Mouse (Mus musculus) myocyte (in vitro differentiated cells): ENCODE measurements at regions not wholly inside any gene's neighbourhood (a gene's known extent, or its start where the extent isn't known, plus 50 kb on each side); places are given as distances from the start of the nearest gene placed in this dataset.

Experiments
- H3K27me3 ChIP-seq: one replicate; pipeline ENCODE4 v1.6.1; 2011; ENCODE audit not compliant: control insufficient read depth, insufficient read depth, insufficient read length
- H3K36me3 ChIP-seq: one replicate; pipeline ENCODE4 v1.6.1; 2011; ENCODE audit not compliant: control insufficient read depth, insufficient read depth
- H3K4me2 ChIP-seq: one replicate; pipeline ENCODE4 v1.6.1; 2011; ENCODE audit warnings: low read depth, control low read depth
- H3K4me3 ChIP-seq: one replicate; pipeline ENCODE4 v1.5.1; 2011; ENCODE audit warnings: mild to moderate bottlenecking, control low read depth, moderate library complexity
- H3K79me2 ChIP-seq: one replicate; pipeline ENCODE4 v1.6.1; 2011; ENCODE audit not compliant: control insufficient read depth, insufficient read depth
- H3ac ChIP-seq: one replicate; pipeline ENCODE4 v1.6.1; 2011; ENCODE audit not compliant: control insufficient read depth, insufficient read length
- CEBPB ChIP-seq: IDR thresholded peaks from 2 replicates; pipeline ENCODE4 v1.6.1; 2011; ENCODE audit warnings: mild to moderate bottlenecking, moderate library complexity; ENCODE audit not compliant: poor library complexity, insufficient read depth, severe bottlenecking
- E2F4 ChIP-seq: IDR thresholded peaks from one replicate; pipeline ENCODE4 v1.6.1; 2011; ENCODE audit warnings: mild to moderate bottlenecking, control low read depth, moderate library complexity; ENCODE audit not compliant: insufficient read depth
- MAX ChIP-seq: IDR thresholded peaks from one replicate; pipeline ENCODE4 v1.6.1; 2011; ENCODE audit warnings: low read depth, mild to moderate bottlenecking, control low read depth
- MYOD1 ChIP-seq, 3 experiments: IDR thresholded peaks; one replicate each; pipeline ENCODE4 v1.6.1; 2011; ENCODE audit warnings: control low read depth in 2 of 3, low read depth in 2 of 3, mild to moderate bottlenecking in 2 of 3, moderate library complexity in 1 of 3; ENCODE audit not compliant: insufficient read length in 2 of 3, control insufficient read depth in 1 of 3
- MYOG ChIP-seq, 3 experiments: IDR thresholded peaks; one replicate each; pipeline ENCODE4 v1.6.1; 2011; ENCODE audit warnings: control low read depth in 2 of 3, low read depth in 2 of 3, mild to moderate bottlenecking in 2 of 3; ENCODE audit not compliant: insufficient read length in 2 of 3, control insufficient read depth in 1 of 3, insufficient read depth in 1 of 3
- POLR2A ChIP-seq: IDR thresholded peaks from one replicate; pipeline ENCODE4 v1.6.1; 2011; ENCODE audit warnings: low read depth, mild to moderate bottlenecking, control low read depth, moderate library complexity; ENCODE audit not compliant: insufficient read length
- POLR2AphosphoS2 ChIP-seq: IDR thresholded peaks from one replicate; pipeline ENCODE4 v1.6.1; 2011; ENCODE audit warnings: low read depth, control low read depth; ENCODE audit not compliant: insufficient read length
- REST ChIP-seq: IDR thresholded peaks from one replicate; pipeline ENCODE4 v1.6.1; 2011; ENCODE audit warnings: mild to moderate bottlenecking, control low read depth, moderate library complexity; ENCODE audit not compliant: insufficient read depth, insufficient read length
- SRF ChIP-seq: IDR thresholded peaks from one replicate; pipeline ENCODE4 v1.6.1; 2011; ENCODE audit warnings: low read depth; ENCODE audit not compliant: control insufficient read depth, insufficient read length
- TCF12 ChIP-seq: IDR thresholded peaks from one replicate; pipeline ENCODE4 v1.6.1; 2011; ENCODE audit warnings: mild to moderate bottlenecking, control low read depth; ENCODE audit not compliant: poor library complexity, insufficient read depth, severe bottlenecking
- TCF3 ChIP-seq: IDR thresholded peaks from one replicate; pipeline ENCODE4 v1.6.1; 2011; ENCODE audit warnings: low read depth, control low read depth; ENCODE audit not compliant: insufficient read length
- USF1 ChIP-seq: IDR thresholded peaks from one replicate; pipeline ENCODE4 v1.6.1; 2011; ENCODE audit warnings: low read depth, mild to moderate bottlenecking, control low read depth, moderate library complexity

DNA sequence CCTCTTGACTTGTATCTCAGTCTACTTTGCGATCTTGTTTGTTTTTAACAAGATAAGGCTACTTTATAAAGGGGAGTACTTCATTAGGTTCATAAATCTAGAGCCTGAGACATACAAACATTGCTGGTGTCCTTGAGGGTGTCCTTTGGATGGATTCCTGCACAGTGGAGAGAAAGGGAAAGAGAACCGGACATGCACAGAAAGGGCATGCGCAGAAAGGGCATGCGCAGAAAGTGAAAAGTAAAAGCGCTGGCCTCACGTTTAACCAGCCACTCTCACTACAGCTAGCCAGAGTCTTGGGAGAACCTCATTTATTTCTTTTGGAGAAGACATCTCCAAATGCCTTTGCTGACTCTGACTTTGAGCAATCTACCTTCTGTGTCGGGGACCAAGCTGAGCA, 125.5 kb downstream of the Dusp6 start:
- TF ChIP-seq MYOD1 (IDR thresholded peaks at IDR 0.05; ENCODE audit: control insufficient read depth in 1 of 3, insufficient read length in 2 of 3, low read depth in 2 of 3) (no peak), POLR2AphosphoS2 (no peak), TCF12 (no peak), MYOG (IDR thresholded peaks at IDR 0.05; ENCODE audit: control insufficient read depth in 1 of 3, insufficient read depth in 1 of 3, insufficient read length in 2 of 3, low read depth in 2 of 3) (no peak), TCF3 (no peak), POLR2A (no peak), CEBPB (no peak), E2F4 (no peak), USF1 (no peak)

DNA sequence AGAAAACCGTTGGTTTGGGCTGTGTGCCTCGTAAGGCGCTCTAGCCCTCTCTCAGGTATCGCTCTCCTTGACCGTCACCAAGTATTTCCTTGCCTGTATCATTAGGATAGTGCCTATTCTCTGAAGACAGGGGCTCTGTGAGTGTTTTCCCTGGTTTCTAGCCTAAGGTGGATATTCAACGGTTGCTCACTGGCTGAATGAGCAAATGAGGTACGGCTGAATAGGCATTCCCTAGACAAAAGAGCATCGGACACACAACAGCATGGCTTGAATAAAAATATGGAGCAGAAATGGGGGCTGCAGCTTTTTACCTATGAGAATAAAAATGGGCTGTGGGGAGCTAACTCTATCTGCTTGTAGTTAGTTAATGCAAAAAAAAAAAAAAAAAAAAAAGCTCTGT, 126.0 kb downstream of the Dusp6 start:
- Histone ChIP-seq H3K4me3 (no peak overlapping the region), H3K27me3 (no peaks in the 10 kb centered on the region), H3K36me3 (no peaks in the 10 kb centered on the region), H3ac (no peak overlapping the region), H3K79me2 (no peaks in the 10 kb centered on the region), H3K4me2 (no peak overlapping the region)
- TF ChIP-seq REST (no peak), SRF (no peak), CEBPB (no peak), E2F4 (no peak), USF1 (no peak), POLR2A (no peak), MYOG (IDR thresholded peaks at IDR 0.05; ENCODE audit: control insufficient read depth in 1 of 3, insufficient read depth in 1 of 3, insufficient read length in 2 of 3, low read depth in 2 of 3) (no peak), TCF3 (no peak), POLR2AphosphoS2 (no peak), TCF12 (no peak), MAX (no peak), MYOD1 (IDR thresholded peaks at IDR 0.05; ENCODE audit: control insufficient read depth in 1 of 3, insufficient read length in 2 of 3, low read depth in 2 of 3) (no peak)

More for the DNA sequence above, 125.5 kb downstream of the Dusp6 start:
- H3K36me3 ChIP-seq, result no peaks in the 10 kb centered on the region
- H3K79me2 ChIP-seq, result no peaks in the 10 kb centered on the region
- no peak overlapping the region for H3K4me3 ChIP-seq
- no peak overlapping the region for H3ac ChIP-seq
- H3K27me3 ChIP-seq, result no peaks in the 10 kb centered on the region
- no peak overlapping the region for H3K4me2 ChIP-seq

DNA sequence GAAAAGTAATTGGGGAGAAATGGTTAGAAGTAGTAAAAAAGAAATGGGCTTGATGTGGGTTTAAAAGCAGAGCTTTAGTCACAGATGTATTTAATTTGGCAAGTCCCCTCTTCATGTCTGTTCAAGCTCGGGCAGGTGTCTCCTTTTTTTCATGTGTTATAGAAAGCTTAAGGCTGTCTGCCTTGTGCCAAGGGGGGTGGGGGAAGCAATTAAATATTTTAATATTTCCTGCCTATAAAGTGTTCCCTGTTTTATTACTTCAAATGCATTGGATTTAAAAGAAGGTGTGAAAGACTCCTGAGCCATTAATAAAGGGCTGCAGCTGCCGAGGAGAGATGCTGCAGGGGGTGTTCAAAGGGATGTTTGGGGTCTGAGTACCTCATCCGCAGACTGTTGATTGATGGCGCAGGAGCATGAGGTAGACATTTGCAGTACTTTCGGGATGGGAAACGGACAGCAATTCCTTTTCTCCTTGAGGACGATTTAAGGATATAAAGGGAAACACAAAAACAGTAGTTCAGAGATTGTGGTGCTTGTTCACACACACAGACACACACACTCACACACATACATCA, 127.7 kb downstream of the Dusp6 start:
- TF ChIP-seq MYOD1 (IDR thresholded peaks at IDR 0.05; ENCODE audit: control insufficient read depth in 1 of 3, insufficient read length in 2 of 3, low read depth in 2 of 3) (no peak), E2F4 (no peak), CEBPB (no peak), MAX (no peak), MYOG (IDR thresholded peaks at IDR 0.05; ENCODE audit: control insufficient read depth in 1 of 3, insufficient read depth in 1 of 3, insufficient read length in 2 of 3, low read depth in 2 of 3) (no peak), USF1 (no peak), SRF (no peak), POLR2AphosphoS2 (no peak), TCF3 (no peak), POLR2A (no peak), REST (no peak)
- Histone ChIP-seq H3K36me3 (no peaks in the 10 kb centered on the region), H3K79me2 (no peaks in the 10 kb centered on the region), H3K4me2 (no peak overlapping the region), H3ac (no peak overlapping the region), H3K27me3 (no peaks in the 10 kb centered on the region), H3K4me3 (no peak overlapping the region)

DNA sequence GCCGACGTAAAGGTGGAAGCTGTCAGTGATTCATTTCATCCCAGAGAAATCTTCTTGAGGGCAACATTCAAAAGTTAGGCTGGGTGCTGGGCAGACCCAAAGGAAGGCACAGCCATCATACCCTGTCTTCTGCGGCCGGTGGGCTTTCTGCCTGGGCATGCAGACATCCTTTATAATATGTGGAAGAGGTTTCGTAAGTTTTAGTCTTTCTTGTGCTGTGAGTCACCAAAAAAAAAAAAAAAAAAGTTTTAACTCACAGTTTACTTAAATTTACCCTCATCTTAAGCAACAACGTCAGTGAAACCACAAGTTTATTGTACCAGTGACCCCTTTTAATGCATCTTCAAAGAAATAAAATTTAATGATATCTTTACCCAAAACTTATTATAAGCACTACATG, 128.7 kb downstream of the Dusp6 start:
- H3ac ChIP-seq, result no peak overlapping the region
- H3K27me3 ChIP-seq, result no peaks in the 10 kb centered on the region
- H3K4me2 ChIP-seq, result no peak overlapping the region
- no peak overlapping the region for H3K4me3 ChIP-seq
- H3K36me3 ChIP-seq, result no peaks in the 10 kb centered on the region
- no peak for TF ChIP-seq MYOD1 (IDR thresholded peaks at IDR 0.05; ENCODE audit: control insufficient read depth in 1 of 3, insufficient read length in 2 of 3, low read depth in 2 of 3)
- H3K79me2 ChIP-seq, result no peaks in the 10 kb centered on the region

DNA sequence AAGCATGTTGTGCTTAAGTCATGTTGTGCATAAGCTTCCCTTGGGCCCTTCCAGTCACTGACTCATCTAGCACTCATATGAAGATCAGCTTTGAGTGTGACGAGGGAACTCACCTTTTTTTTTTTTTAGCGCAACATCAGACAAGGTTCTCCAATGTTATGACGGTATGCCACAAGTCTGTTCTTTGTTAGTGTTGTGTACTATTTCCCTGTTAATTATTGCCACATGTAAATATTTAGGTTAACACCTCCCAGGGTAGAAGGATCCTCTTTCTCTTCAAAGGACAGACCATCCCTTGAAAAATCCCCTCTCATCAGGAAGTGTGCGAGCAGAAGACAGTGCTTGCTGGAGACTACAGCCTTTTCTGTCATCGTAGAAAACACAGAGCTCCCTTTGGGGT, 129.9 kb downstream of the Dusp6 start:
- TF ChIP-seq USF1, result no peak
- no peak for TF ChIP-seq TCF12
- TF ChIP-seq SRF, result no peak
- TF ChIP-seq CEBPB, result no peak
- TF ChIP-seq TCF3, result no peak
- TF ChIP-seq MYOD1 (IDR thresholded peaks at IDR 0.05; ENCODE audit: control insufficient read depth in 1 of 3, insufficient read length in 2 of 3, low read depth in 2 of 3), result no peak
- TF ChIP-seq MYOG (IDR thresholded peaks at IDR 0.05; ENCODE audit: control insufficient read depth in 1 of 3, insufficient read depth in 1 of 3, insufficient read length in 2 of 3, low read depth in 2 of 3), result no peak
- TF ChIP-seq MAX, result no peak
- TF ChIP-seq REST, result no peak
- TF ChIP-seq E2F4, result no peak
- no peak for TF ChIP-seq POLR2A
- no peak for TF ChIP-seq POLR2AphosphoS2
- H3K4me3 ChIP-seq, result no peak overlapping the region
- H3K4me2 ChIP-seq, result no peak overlapping the region
- no peaks in the 10 kb centered on the region for H3K79me2 ChIP-seq
- no peak overlapping the region for H3ac ChIP-seq
- H3K36me3 ChIP-seq, result no peaks in the 10 kb centered on the region
- H3K27me3 ChIP-seq, result no peaks in the 10 kb centered on the region
